Mouse (Mus musculus): Measurements from ENCODE around the gene Ccnh. TPM values are rescaled to one million over a fixed set of nuclear protein-coding genes. Genes with fewer than 3 reads are reported as not detected.
"Not testable (repeated sequence)": the region's sequence is repeated elsewhere in the genome, so short reads cannot be mapped to it uniquely, and the experiment has no call there.

Ccnh gene
- 79.9 and 90.1 TPM in 2 replicates for polyA plus RNA-seq (2014; fragmentation: Nextera tagmentation; extraction: Ambion mirVana)

DNA sequence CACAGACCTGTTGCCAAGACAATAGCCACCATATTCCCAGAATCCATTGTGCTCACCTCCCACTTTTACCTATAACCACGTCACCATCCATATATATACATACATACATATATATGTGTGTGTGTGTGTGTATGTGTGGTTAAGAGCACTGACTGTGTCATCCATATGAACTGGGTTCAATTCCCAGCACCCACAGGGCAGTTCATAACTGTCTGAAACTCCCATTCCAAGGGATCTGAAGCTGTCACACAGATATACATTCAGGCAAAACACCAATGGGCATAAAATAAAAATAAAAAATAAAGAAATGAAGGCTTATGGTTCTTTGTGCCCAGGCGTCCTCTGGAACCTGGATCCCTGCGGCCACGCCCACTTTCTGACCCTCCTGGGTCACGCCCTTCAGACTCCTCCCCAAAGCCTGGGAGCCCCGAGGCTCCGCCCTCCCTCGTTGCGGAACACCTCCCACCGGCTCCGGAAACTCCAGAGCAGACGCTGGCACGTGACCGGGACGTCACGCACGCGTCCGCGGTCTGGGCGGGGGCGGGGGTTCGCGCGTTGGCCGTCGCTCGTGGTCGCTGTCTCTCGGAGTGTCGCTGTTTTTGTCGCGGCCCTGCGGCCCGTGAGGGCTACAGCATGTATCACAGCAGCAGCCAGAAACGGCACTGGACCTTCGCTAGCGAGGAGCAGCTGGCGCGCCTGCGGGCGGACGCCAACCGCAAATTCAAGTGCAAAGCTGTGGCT lies at the start of gene Ccnh:
TSS of gene Ccnh (plus strand) at position 506 of the 741 bp plus-strand sequence.
- Histone ChIP-seq H3K9me3 (ENCODE audit: control insufficient read depth, low read depth, low read length) (no peaks in the 10 kb centered on the region), H3K4me2 (replicated peaks; ENCODE audit: low read depth, low read length) (peak within 1 kb of the TSS; percentile 65), H3K36me3 (ENCODE audit: control insufficient read depth, insufficient read depth, low read length) (peaks cover 7% of the 10 kb centered on the region; the same call in 1 of the 2 replicates), H3K9ac (replicated peaks; ENCODE audit: low read depth, low read length) (peak within 1 kb of the TSS; percentile 80), H3K4me1 (ENCODE audit: control insufficient read depth, insufficient read depth, low read length) (no peaks in the 10 kb centered on the region), H3K27me3 (ENCODE audit: control insufficient read depth, insufficient read depth, low read length) (no peaks in the 10 kb centered on the region), H3K27ac (ENCODE audit: low read length) (peak within 1 kb of the TSS; percentile 66), H3K4me3 (ENCODE audit: low read depth, low read length) (peak within 1 kb of the TSS; percentile 85)
- 3% methylated on average over 44 of the region's 44 CpGs for WGBS
- ATAC-seq (ENCODE audit: insufficient number of reproducible peaks, insufficient read depth, low FRiP score, low read depth) = peak; percentile 98

- H3K27ac ChIP-seq (ENCODE audit: low read length); H3K9me3 ChIP-seq (ENCODE audit: control insufficient read depth, low read depth, low read length); H3K4me3 ChIP-seq (ENCODE audit: low read depth, low read length); H3K9ac ChIP-seq (replicated peaks; ENCODE audit: low read depth, low read length); H3K4me1 ChIP-seq (ENCODE audit: control insufficient read depth, insufficient read depth, low read length); H3K27me3 ChIP-seq (ENCODE audit: control insufficient read depth, insufficient read depth, low read length); H3K36me3 ChIP-seq (ENCODE audit: control insufficient read depth, insufficient read depth, low read length); H3K4me2 ChIP-seq (replicated peaks; ENCODE audit: low read depth, low read length); ATAC-seq (ENCODE audit: insufficient number of reproducible peaks, insufficient read depth, low FRiP score, low read depth): not testable (repeated sequence)
- WGBS = 94% methylated on average over 16 of the region's 16 CpGs
Observed at GRCm38 (mm10) chr13:85143361-85143760, 45.8 kb upstream of the Ccnh start.

DNA sequence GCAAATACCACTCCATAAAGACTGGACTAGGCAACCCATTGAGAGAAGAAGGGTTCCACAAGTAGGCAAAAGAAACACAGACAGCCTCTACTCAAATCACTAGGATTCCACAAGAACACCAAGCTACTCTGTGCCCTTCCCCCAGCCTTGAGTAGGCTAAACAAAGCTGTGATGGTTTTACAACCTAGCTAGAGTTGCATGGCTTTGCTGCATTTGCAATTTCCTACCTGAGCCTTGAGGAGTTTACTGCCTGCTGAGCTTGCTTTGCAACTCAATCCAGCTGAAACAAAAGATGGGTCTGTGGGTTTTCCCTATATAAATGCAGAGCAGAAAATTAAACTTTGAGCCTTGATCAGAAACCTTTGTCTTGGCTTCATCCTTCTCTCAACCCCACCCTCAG lies 42.7 kb upstream of the Ccnh start:
- no peak overlapping the region for H3K4me2 ChIP-seq (replicated peaks; ENCODE audit: low read depth, low read length)
- no peak overlapping the region for H3K4me3 ChIP-seq (ENCODE audit: low read depth, low read length)
- no peak overlapping the region for H3K9ac ChIP-seq (replicated peaks; ENCODE audit: low read depth, low read length)
- ATAC-seq (ENCODE audit: insufficient number of reproducible peaks, insufficient read depth, low FRiP score, low read depth) = no peak
- H3K27ac ChIP-seq (ENCODE audit: low read length) = no peak overlapping the region
- H3K4me1 ChIP-seq (ENCODE audit: control insufficient read depth, insufficient read depth, low read length) = no peaks in the 10 kb centered on the region
- H3K36me3 ChIP-seq (ENCODE audit: control insufficient read depth, insufficient read depth, low read length) = no peaks in the 10 kb centered on the region
- H3K9me3 ChIP-seq (ENCODE audit: control insufficient read depth, low read depth, low read length) = no peaks in the 10 kb centered on the region
- H3K27me3 ChIP-seq (ENCODE audit: control insufficient read depth, insufficient read depth, low read length) = no peaks in the 10 kb centered on the region

GRCm38 (mm10) chr13:85154746-85155145 lies 34.5 kb upstream of the Ccnh start:
- Histone ChIP-seq H3K27me3 (ENCODE audit: control insufficient read depth, insufficient read depth, low read length) (no peaks in the 10 kb centered on the region), H3K36me3 (ENCODE audit: control insufficient read depth, insufficient read depth, low read length) (no peaks in the 10 kb centered on the region), H3K4me1 (ENCODE audit: control insufficient read depth, insufficient read depth, low read length) (no peaks in the 10 kb centered on the region), H3K4me2 (replicated peaks; ENCODE audit: low read depth, low read length) (no peak overlapping the region), H3K27ac (ENCODE audit: low read length) (no peak overlapping the region), H3K9me3 (ENCODE audit: control insufficient read depth, low read depth, low read length) (no peaks in the 10 kb centered on the region), H3K4me3 (ENCODE audit: low read depth, low read length) (no peak overlapping the region), H3K9ac (replicated peaks; ENCODE audit: low read depth, low read length) (no peak overlapping the region)
- no peak for ATAC-seq (ENCODE audit: insufficient number of reproducible peaks, insufficient read depth, low FRiP score, low read depth)
- WGBS = 79% methylated on average over 6 of the region's 6 CpGs

DNA sequence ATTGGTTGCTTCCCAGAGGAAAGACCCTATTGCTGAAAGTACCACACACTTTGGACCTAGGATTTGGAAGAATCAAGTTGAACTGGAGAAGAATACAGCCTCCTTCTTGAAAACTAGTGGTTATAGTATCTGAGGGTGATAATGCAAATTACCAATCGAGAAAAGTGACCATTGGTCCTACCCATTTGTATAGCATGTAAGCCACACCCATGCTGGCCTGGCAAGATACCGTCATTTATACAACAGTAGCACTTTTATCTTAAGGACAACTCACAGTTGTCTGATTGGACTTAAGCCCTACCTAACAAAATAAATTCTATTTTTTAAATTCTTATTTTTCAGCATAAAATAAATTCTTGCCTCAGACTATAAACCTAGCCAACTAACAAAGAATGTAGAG lies 29.2 kb upstream of the Ccnh start:
- Histone ChIP-seq H3K27ac (ENCODE audit: low read length) (no peak overlapping the region), H3K9me3 (ENCODE audit: control insufficient read depth, low read depth, low read length) (no peaks in the 10 kb centered on the region), H3K4me3 (ENCODE audit: low read depth, low read length) (no peak overlapping the region), H3K4me2 (replicated peaks; ENCODE audit: low read depth, low read length) (no peak overlapping the region), H3K36me3 (ENCODE audit: control insufficient read depth, insufficient read depth, low read length) (no peaks in the 10 kb centered on the region), H3K9ac (replicated peaks; ENCODE audit: low read depth, low read length) (no peak overlapping the region), H3K4me1 (ENCODE audit: control insufficient read depth, insufficient read depth, low read length) (no peaks in the 10 kb centered on the region), H3K27me3 (ENCODE audit: control insufficient read depth, insufficient read depth, low read length) (no peaks in the 10 kb centered on the region)
- no peak for ATAC-seq (ENCODE audit: insufficient number of reproducible peaks, insufficient read depth, low FRiP score, low read depth)
- 76% methylated on average over 2 of the region's 2 CpGs for WGBS

DNA sequence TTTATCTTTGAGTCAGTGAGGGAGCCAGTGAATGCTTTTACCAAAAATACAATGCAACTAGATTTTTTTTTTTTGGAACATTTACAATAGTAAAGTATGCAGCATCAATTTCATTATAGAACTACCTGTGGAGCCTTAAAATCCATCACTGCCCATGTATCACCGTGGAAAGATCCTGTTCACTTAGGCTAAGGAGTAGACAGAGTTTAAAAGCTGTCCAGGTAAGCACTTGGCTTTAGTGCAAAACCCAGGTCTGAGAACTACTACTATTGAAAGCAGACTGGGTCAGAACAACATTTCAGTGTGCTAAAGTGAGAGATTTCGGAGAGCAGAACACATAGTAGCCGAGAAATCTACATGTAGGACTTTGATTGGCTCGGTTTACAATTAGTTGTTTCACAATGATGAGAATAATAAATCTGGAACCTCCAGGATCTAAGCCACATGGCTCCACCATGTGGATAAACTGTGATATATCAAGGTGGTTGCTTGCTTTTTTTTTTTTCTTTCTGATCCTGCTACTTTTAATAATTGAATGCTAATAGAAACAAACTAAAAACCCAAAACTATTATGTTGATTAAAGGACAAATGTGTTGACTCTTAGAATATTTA lies 24.6 kb upstream of the Ccnh start:
- no peak overlapping the region for H3K27ac ChIP-seq (ENCODE audit: low read length)
- 49% methylated on average over 4 of the region's 4 CpGs for WGBS
- no peak for ATAC-seq (ENCODE audit: insufficient number of reproducible peaks, insufficient read depth, low FRiP score, low read depth)
- H3K9ac ChIP-seq (replicated peaks; ENCODE audit: low read depth, low read length) = no peak overlapping the region
- H3K4me2 ChIP-seq (replicated peaks; ENCODE audit: low read depth, low read length) = no peak overlapping the region
- H3K27me3 ChIP-seq (ENCODE audit: control insufficient read depth, insufficient read depth, low read length) = no peaks in the 10 kb centered on the region
- no peaks in the 10 kb centered on the region for H3K36me3 ChIP-seq (ENCODE audit: control insufficient read depth, insufficient read depth, low read length)
- no peaks in the 10 kb centered on the region for H3K9me3 ChIP-seq (ENCODE audit: control insufficient read depth, low read depth, low read length)
- H3K4me1 ChIP-seq (ENCODE audit: control insufficient read depth, insufficient read depth, low read length) = no peaks in the 10 kb centered on the region
- no peak overlapping the region for H3K4me3 ChIP-seq (ENCODE audit: low read depth, low read length)

DNA sequence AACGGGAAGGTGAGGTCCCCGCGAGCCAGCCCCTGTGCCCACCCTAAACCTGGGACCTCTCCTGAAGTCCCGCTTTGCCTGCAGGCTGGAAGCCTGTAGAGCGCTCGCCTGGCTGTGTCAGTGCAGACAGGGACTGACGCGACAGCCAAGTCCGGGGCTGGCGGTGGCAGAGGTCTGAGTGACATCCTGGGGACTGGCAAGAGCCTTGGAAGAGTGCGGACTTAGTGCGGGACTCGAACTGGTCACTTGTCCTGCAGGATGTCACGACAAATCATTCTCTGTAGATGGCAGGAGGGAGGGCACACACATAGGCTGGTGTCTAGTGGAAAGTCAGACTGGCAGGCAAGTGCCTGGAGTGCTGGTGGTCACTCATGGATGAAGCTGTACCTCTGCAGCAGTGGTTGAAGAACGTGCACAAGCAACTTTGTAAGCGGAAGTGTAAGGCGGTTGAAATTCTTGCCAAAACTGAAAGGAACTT lies 475 bp downstream of the Ccnh start:
- Histone ChIP-seq H3K9ac (replicated peaks; ENCODE audit: low read depth, low read length) (peak overlapping the region; percentile 80), H3K27ac (ENCODE audit: low read length) (peak overlapping the region; percentile 66), H3K27me3 (ENCODE audit: control insufficient read depth, insufficient read depth, low read length) (no peaks in the 10 kb centered on the region), H3K4me1 (ENCODE audit: control insufficient read depth, insufficient read depth, low read length) (no peaks in the 10 kb centered on the region), H3K4me3 (ENCODE audit: low read depth, low read length) (peak overlapping the region; percentile 85), H3K4me2 (replicated peaks; ENCODE audit: low read depth, low read length) (peak overlapping the region; percentile 65), H3K36me3 (ENCODE audit: control insufficient read depth, insufficient read depth, low read length) (peaks cover 7% of the 10 kb centered on the region; the same call in 1 of the 2 replicates), H3K9me3 (ENCODE audit: control insufficient read depth, low read depth, low read length) (no peaks in the 10 kb centered on the region)
- ATAC-seq (ENCODE audit: insufficient number of reproducible peaks, insufficient read depth, low FRiP score, low read depth) = peak; percentile 61
- WGBS = 1% methylated on average over 17 of the region's 17 CpGs

DNA sequence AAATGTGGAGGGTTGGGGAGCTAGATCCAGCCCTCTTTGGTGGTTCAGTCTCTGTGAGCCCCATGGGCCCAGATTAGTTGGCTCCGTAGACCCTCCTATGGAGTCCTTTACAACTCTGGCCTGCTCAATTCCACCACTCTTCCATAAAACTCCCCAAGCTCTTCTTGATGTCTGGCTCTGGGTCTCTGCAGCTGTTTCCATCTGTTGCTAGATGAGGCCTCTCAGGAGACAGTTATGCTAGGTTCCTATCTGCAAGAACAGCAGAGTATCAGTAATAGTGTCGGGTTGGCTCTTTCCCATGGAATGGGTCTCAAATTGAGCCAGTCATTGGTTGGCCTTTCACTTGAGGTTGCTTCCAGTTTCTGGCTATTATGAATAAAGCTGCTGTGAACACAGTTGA lies 2.0 kb downstream of the Ccnh start:
- 97% methylated on average over 2 of the region's 2 CpGs for WGBS
- no peak overlapping the region for H3K4me2 ChIP-seq (replicated peaks; ENCODE audit: low read depth, low read length)

More for the DNA sequence above, 2.0 kb downstream of the Ccnh start:
- Histone ChIP-seq H3K27ac (ENCODE audit: low read length) (no peak overlapping the region), H3K4me1 (ENCODE audit: control insufficient read depth, insufficient read depth, low read length) (no peaks in the 10 kb centered on the region), H3K4me3 (ENCODE audit: low read depth, low read length) (no peak overlapping the region), H3K9me3 (ENCODE audit: control insufficient read depth, low read depth, low read length) (no peaks in the 10 kb centered on the region), H3K36me3 (ENCODE audit: control insufficient read depth, insufficient read depth, low read length) (peaks cover 7% of the 10 kb centered on the region; the same call in 1 of the 2 replicates), H3K9ac (replicated peaks; ENCODE audit: low read depth, low read length) (no peak overlapping the region), H3K27me3 (ENCODE audit: control insufficient read depth, insufficient read depth, low read length) (no peaks in the 10 kb centered on the region)
- no peak for ATAC-seq (ENCODE audit: insufficient number of reproducible peaks, insufficient read depth, low FRiP score, low read depth)
